Mouse (Mus musculus): ENCODE measurements around the gene Camsap2. TPM values are rescaled to one million over a fixed set of nuclear protein-coding genes. Genes with fewer than 3 reads are reported as not detected.
A peak's percentile ranks its signal among the peaks of the same experiment; 100 is the strongest.

Camsap2 gene
- polyA plus RNA-seq, 1 experiment = 19.6 TPM

GRCm38 (mm10) chr1:136260635-136261238 is 85.2 kb downstream of the Camsap2 start, which contains the start of gene Gpr25:
TSS of gene Gpr25 (minus strand) at chr1:136260873.
- no peak within 1 kb of the TSS for H3K4me3 ChIP-seq (replicated peaks; ENCODE audit: control insufficient read depth, low read depth, low read length)
- peaks cover 3% of the 10 kb centered on the region for H3K4me1 ChIP-seq (ENCODE audit: control insufficient read depth, insufficient read depth, low read length)
- WGBS = 17% methylated on average over 28 of the region's 28 CpGs
- no peak within 1 kb of the TSS; the same call in 1 of the 2 replicates for H3K27ac ChIP-seq (ENCODE audit: control insufficient read depth, insufficient read depth, low read depth, low read length, poor library complexity)
- no peak for TF ChIP-seq POLR2A (IDR thresholded peaks at IDR 0.05; ENCODE audit: borderline replicate concordance, control insufficient read depth, low read depth, low read length)
- no peak for TF ChIP-seq CTCF (IDR thresholded peaks at IDR 0.05; ENCODE audit: control insufficient read depth, insufficient read depth, low read length)

- Histone ChIP-seq H3K27ac (ENCODE audit: control insufficient read depth, insufficient read depth, low read depth, low read length, poor library complexity) (no peak overlapping the region; the same call in 1 of the 2 replicates), H3K4me1 (ENCODE audit: control insufficient read depth, insufficient read depth, low read length) (peaks cover 3% of the 10 kb centered on the region), H3K4me3 (replicated peaks; ENCODE audit: control insufficient read depth, low read depth, low read length) (no peak overlapping the region)
- WGBS = under 1% methylated on average over 95 of the region's 95 CpGs
- TF ChIP-seq POLR2A (IDR thresholded peaks at IDR 0.05; ENCODE audit: borderline replicate concordance, control insufficient read depth, low read depth, low read length) (no peak), CTCF (IDR thresholded peaks at IDR 0.05; ENCODE audit: control insufficient read depth, insufficient read depth, low read length) (no peak)
Observed at GRCm38 (mm10) chr1:136259893-136260634, 85.8 kb downstream of the Camsap2 start.

GRCm38 (mm10) chr1:136259543-136259892 is 86.4 kb downstream of the Camsap2 start:
- Histone ChIP-seq H3K27ac (ENCODE audit: control insufficient read depth, insufficient read depth, low read depth, low read length, poor library complexity) (no peak overlapping the region), H3K4me1 (ENCODE audit: control insufficient read depth, insufficient read depth, low read length) (peaks cover 3% of the 10 kb centered on the region), H3K4me3 (replicated peaks; ENCODE audit: control insufficient read depth, low read depth, low read length) (no peak overlapping the region)
- 7% methylated on average over 16 of the region's 16 CpGs for WGBS
- no peak for TF ChIP-seq CTCF (IDR thresholded peaks at IDR 0.05; ENCODE audit: control insufficient read depth, insufficient read depth, low read length)
- TF ChIP-seq POLR2A (IDR thresholded peaks at IDR 0.05; ENCODE audit: borderline replicate concordance, control insufficient read depth, low read depth, low read length) = no peak

GRCm38 (mm10) chr1:136258495-136258894 is 87.4 kb downstream of the Camsap2 start:
- H3K4me1 ChIP-seq (ENCODE audit: control insufficient read depth, insufficient read depth, low read length) = peaks cover 3% of the 10 kb centered on the region
- 66% methylated on average over 9 of the region's 9 CpGs for WGBS
- TF ChIP-seq CTCF (IDR thresholded peaks at IDR 0.05; ENCODE audit: control insufficient read depth, insufficient read depth, low read length) (no peak), POLR2A (IDR thresholded peaks at IDR 0.05; ENCODE audit: borderline replicate concordance, control insufficient read depth, low read depth, low read length) (no peak)
- H3K27ac ChIP-seq (ENCODE audit: control insufficient read depth, insufficient read depth, low read depth, low read length, poor library complexity) = no peak overlapping the region
- H3K4me3 ChIP-seq (replicated peaks; ENCODE audit: control insufficient read depth, low read depth, low read length) = no peak overlapping the region

- Histone ChIP-seq H3K27ac (ENCODE audit: control insufficient read depth, insufficient read depth, low read depth, low read length, poor library complexity) (no peak overlapping the region), H3K4me3 (replicated peaks; ENCODE audit: control insufficient read depth, low read depth, low read length) (no peak overlapping the region), H3K4me1 (ENCODE audit: control insufficient read depth, insufficient read depth, low read length) (peaks cover 3% of the 10 kb centered on the region)
- TF ChIP-seq POLR2A (IDR thresholded peaks at IDR 0.05; ENCODE audit: borderline replicate concordance, control insufficient read depth, low read depth, low read length) (no peak), CTCF (IDR thresholded peaks at IDR 0.05; ENCODE audit: control insufficient read depth, insufficient read depth, low read length) (no peak)
- WGBS = 46% methylated on average over 8 of the region's 8 CpGs
Observed at GRCm38 (mm10) chr1:136255657-136256056, 90.2 kb downstream of the Camsap2 start.

GRCm38 (mm10) chr1:136255174-136255573 is 90.7 kb downstream of the Camsap2 start:
- no peak overlapping the region for H3K4me3 ChIP-seq (replicated peaks; ENCODE audit: control insufficient read depth, low read depth, low read length)
- peaks cover 3% of the 10 kb centered on the region for H3K4me1 ChIP-seq (ENCODE audit: control insufficient read depth, insufficient read depth, low read length)
- WGBS = 9% methylated on average over 6 of the region's 6 CpGs
- TF ChIP-seq CTCF (IDR thresholded peaks at IDR 0.05; ENCODE audit: control insufficient read depth, insufficient read depth, low read length) (no peak), POLR2A (IDR thresholded peaks at IDR 0.05; ENCODE audit: borderline replicate concordance, control insufficient read depth, low read depth, low read length) (no peak)
- H3K27ac ChIP-seq (ENCODE audit: control insufficient read depth, insufficient read depth, low read depth, low read length, poor library complexity) = no peak overlapping the region

GRCm38 (mm10) chr1:136254503-136255065 is 91.3 kb downstream of the Camsap2 start:
- Histone ChIP-seq H3K27ac (ENCODE audit: control insufficient read depth, insufficient read depth, low read depth, low read length, poor library complexity) (no peak overlapping the region), H3K4me3 (replicated peaks; ENCODE audit: control insufficient read depth, low read depth, low read length) (no peak overlapping the region), H3K4me1 (ENCODE audit: control insufficient read depth, insufficient read depth, low read length) (peaks cover 3% of the 10 kb centered on the region; the same call in 1 of the 2 replicates)
- 44% methylated on average over 10 of the region's 10 CpGs for whole genome bisulfite sequencing
- TF ChIP-seq CTCF (IDR thresholded peaks at IDR 0.05; ENCODE audit: control insufficient read depth, insufficient read depth, low read length) = no peak
- no peak for TF ChIP-seq POLR2A (IDR thresholded peaks at IDR 0.05; ENCODE audit: borderline replicate concordance, control insufficient read depth, low read depth, low read length)

GRCm38 (mm10) chr1:136253472-136253871 is 92.4 kb downstream of the Camsap2 start:
- Histone ChIP-seq H3K4me3 (replicated peaks; ENCODE audit: control insufficient read depth, low read depth, low read length) (no peak overlapping the region), H3K4me1 (ENCODE audit: control insufficient read depth, insufficient read depth, low read length) (peaks cover 2% of the 10 kb centered on the region; the same call in 1 of the 2 replicates), H3K27ac (ENCODE audit: control insufficient read depth, insufficient read depth, low read depth, low read length, poor library complexity) (peak overlapping the region; percentile 65)
- TF ChIP-seq CTCF (IDR thresholded peaks at IDR 0.05; ENCODE audit: control insufficient read depth, insufficient read depth, low read length) (no peak), POLR2A (IDR thresholded peaks at IDR 0.05; ENCODE audit: borderline replicate concordance, control insufficient read depth, low read depth, low read length) (no peak)
- WGBS = 6% methylated on average over 2 of the region's 2 CpGs
